Mouse (Mus musculus) forebrain, postnatal 0 days (tissue): ENCODE measurements around the gene Gm20747. TPM values are rescaled to one million over a fixed set of nuclear protein-coding genes. Genes with fewer than 3 reads are reported as not detected.
"Not testable (repeated sequence)": the region's sequence is repeated elsewhere in the genome, so short reads cannot be mapped to it uniquely, and the experiment has no call there.

Source experiments
- ATAC-seq: fragments of 200-750 bp; cut with Nextera tagmentation; 2 replicates; pipeline ENCODE4 v1.8.0; 2017; ENCODE audit warnings: mild to moderate bottlenecking, moderate library complexity
- DNase-seq: peaks from one replicate; pipeline ENCODE4 v3.0.0-alpha.2; 2015
- H3K27ac ChIP-seq: fragments of 300-500 bp; sonication (generic); 2 replicates; pipeline ENCODE4 v1.5.1; 2014; ENCODE audit warnings: low read depth, mild to moderate bottlenecking, antibody characterized with exemption, low read length, moderate library complexity, mixed read lengths
- H3K27me3 ChIP-seq: fragments of 300-500 bp; sonication (generic); 2 replicates; pipeline ENCODE4 v1.6.1; 2014; ENCODE audit warnings: mild to moderate bottlenecking, low read length, mixed read lengths; ENCODE audit not compliant: insufficient read depth
- H3K36me3 ChIP-seq: fragments of 300-500 bp; sonication (generic); 2 replicates; pipeline ENCODE4 v1.6.1; 2014; ENCODE audit warnings: mild to moderate bottlenecking, moderate library complexity; ENCODE audit not compliant: insufficient read depth
- H3K4me1 ChIP-seq: fragments of 300-500 bp; sonication (generic); 2 replicates; pipeline ENCODE4 v1.6.1; 2014; ENCODE audit warnings: antibody characterized with exemption; ENCODE audit not compliant: insufficient read depth
- H3K4me2 ChIP-seq: fragments of 300-500 bp; sonication (generic); 2 replicates; pipeline ENCODE4 v1.6.1; 2014; ENCODE audit warnings: low read depth, mild to moderate bottlenecking, moderate library complexity
- H3K4me3 ChIP-seq: fragments of 300-500 bp; sonication (generic); 2 replicates; pipeline ENCODE4 v1.5.1; 2014; ENCODE audit warnings: low read depth, low read length, mixed read lengths
- H3K9ac ChIP-seq: fragments of 300-500 bp; sonication (generic); 2 replicates; pipeline ENCODE4 v1.6.1; 2014; ENCODE audit warnings: mild to moderate bottlenecking
- H3K9me3 ChIP-seq: fragments of 300-500 bp; sonication (generic); 2 replicates; pipeline ENCODE4 v1.6.1; 2016; ENCODE audit warnings: low read length
- WGBS: fragments of 180-500 bp; shearing (Covaris S2); extraction: QIAGEN DNeasy Blood & Tissue Kit; methylation state at CpG from one replicate; pipeline ENCODE4 v1.1.7; 2014; 5-methylcytosine and 5-hydroxymethylcytosine counted together
- polyA plus RNA-seq: library from polyadenylated mRNA; unstranded; fragments of >200 nt; fragmentation: Nextera tagmentation; extraction: Ambion mirVana; gene quantifications from 2 replicates; pipeline ENCODE4 v1.2.1, GENCODE M21; 2015
- total RNA-seq: library from RNA; depleted of rRNA; stranded (reverse); fragments of >200 nt; gene quantifications from 2 replicates; pipeline ENCODE4 v1.2.3, GENCODE M21; 2014; rRNA removed

Gene Gm20747
- not detected in 2 replicates for total RNA-seq
- not detected in 2 replicates for polyA plus RNA-seq

DNA sequence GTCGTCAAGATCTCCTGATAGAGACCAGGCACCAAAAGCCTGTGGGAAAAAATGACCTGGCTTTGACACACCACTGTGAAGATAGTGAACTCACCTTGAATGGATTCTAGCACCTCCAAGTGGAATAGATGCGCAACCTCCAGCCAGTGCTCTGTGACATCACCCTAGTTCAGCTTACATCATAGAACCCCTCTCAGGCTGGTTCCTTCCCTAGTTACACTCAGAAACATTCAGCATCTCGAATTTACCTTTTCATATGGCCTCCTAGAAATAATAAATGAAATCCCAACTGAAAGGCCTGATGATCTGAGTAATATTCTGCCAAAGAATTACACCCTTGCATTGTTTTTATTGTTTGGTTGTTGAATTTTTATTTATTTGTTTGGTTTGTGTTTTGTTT is at the start of gene Gm20747:
Gene Gm20747, minus strand, starts transcription at position 101 of the 400 bp plus-strand sequence.
- H3K27ac ChIP-seq, DNase-seq, H3K9me3 ChIP-seq, ATAC-seq, H3K4me3 ChIP-seq, H3K4me1 ChIP-seq, H3K27me3 ChIP-seq, H3K36me3 ChIP-seq, H3K9ac ChIP-seq, H3K4me2 ChIP-seq: not testable (repeated sequence)
- no CpG with 5 or more reads among the region's 3 CpGs for WGBS
